Mouse (Mus musculus) neural tube, embryonic 14.5 days (tissue): Measurements from ENCODE around the gene Scn1b. TPM values are rescaled to one million over a fixed set of nuclear protein-coding genes. Genes with fewer than 3 reads are reported as not detected.
A peak's percentile ranks its signal among the peaks of the same experiment; 100 is the strongest.

Source experiments
- ATAC-seq: fragments of 200-750 bp; cut with Nextera tagmentation; 2 replicates; pipeline ENCODE4 v1.8.0; 2017; ENCODE audit warnings: low read depth, mild to moderate bottlenecking, moderate TSS enrichment, moderate library complexity
- H3K27ac ChIP-seq: fragments of 300-500 bp; sonication (generic); 2 replicates; pipeline ENCODE4 v1.5.1; 2014; ENCODE audit warnings: low read depth, mild to moderate bottlenecking, control low read depth, low read length, moderate library complexity, mixed read lengths
- H3K27me3 ChIP-seq: fragments of 300-500 bp; sonication (generic); 2 replicates; pipeline ENCODE4 v1.6.1; 2014; ENCODE audit warnings: low read length; ENCODE audit not compliant: control insufficient read depth, insufficient read depth
- H3K36me3 ChIP-seq: fragments of 300-500 bp; sonication (generic); 2 replicates; pipeline ENCODE4 v1.6.1; 2014; ENCODE audit warnings: low read length, mixed read lengths; ENCODE audit not compliant: control insufficient read depth, insufficient read depth
- H3K4me1 ChIP-seq: fragments of 300-500 bp; sonication (generic); 2 replicates; pipeline ENCODE4 v1.6.1; 2014; ENCODE audit warnings: low read length; ENCODE audit not compliant: control insufficient read depth, insufficient read depth
- H3K4me2 ChIP-seq: fragments of 300-500 bp; sonication (generic); 2 replicates; pipeline ENCODE4 v1.6.1; 2014; ENCODE audit warnings: mild to moderate bottlenecking, low read depth, low read length, control low read depth
- H3K4me3 ChIP-seq: fragments of 300-500 bp; sonication (generic); 2 replicates; pipeline ENCODE4 v1.5.1; 2014; ENCODE audit warnings: low read depth, low read length, control low read depth, mixed read lengths
- H3K9ac ChIP-seq: fragments of 300-500 bp; sonication (generic); replicated peaks from 2 replicates; pipeline ENCODE4 v1.6.1; 2014; ENCODE audit warnings: low read depth, mild to moderate bottlenecking, control low read depth, low read length, mixed read lengths
- H3K9me3 ChIP-seq: fragments of 300-500 bp; sonication (generic); 2 replicates; pipeline ENCODE4 v1.6.1; 2016; ENCODE audit warnings: low read length; ENCODE audit not compliant: control insufficient read depth
- WGBS: fragments of 180-500 bp; shearing (Covaris S2); extraction: QIAGEN DNeasy Blood & Tissue Kit; methylation state at CpG from one replicate; pipeline ENCODE4 v1.1.7; 2014; 5-methylcytosine and 5-hydroxymethylcytosine counted together
- polyA plus RNA-seq: library from polyadenylated mRNA; unstranded; fragments of >200 nt; fragmentation: Nextera tagmentation; extraction: Ambion mirVana; gene quantifications from 2 replicates; pipeline ENCODE4 v1.2.1, GENCODE M21; 2014

Scn1b gene
- polyA plus RNA-seq, 1 experiment from 2014 or later: 17.6 TPM

- Histone ChIP-seq H3K4me3 (no peak overlapping the region), H3K4me2 (no peak overlapping the region), H3K9ac (no peak overlapping the region), H3K36me3 (no peaks in the 10 kb centered on the region), H3K27me3 (no peaks in the 10 kb centered on the region), H3K4me1 (0 out of 2 replicates have a peak, but pooled peaks cover 3% of the 10 kb centered on the region), H3K9me3 (no peaks in the 10 kb centered on the region), H3K27ac (no peak overlapping the region)
- 67% methylated on average over 2 of the region's 2 CpGs for WGBS
- ATAC-seq: no peak
These were observed 39.5 kb downstream of the Scn1b start for GRCm38 (mm10) chr7:31087262-31087661.

GRCm38 (mm10) chr7:31086175-31086755 is 40.5 kb downstream of the Scn1b start:
- H3K27me3 ChIP-seq: no peaks in the 10 kb centered on the region
- no peak overlapping the region for H3K9ac ChIP-seq
- no peak overlapping the region for H3K27ac ChIP-seq
- no peak for ATAC-seq
- no peaks in the 10 kb centered on the region for H3K36me3 ChIP-seq
- no peak overlapping the region for H3K4me3 ChIP-seq
- H3K9me3 ChIP-seq: no peaks in the 10 kb centered on the region
- no peak overlapping the region for H3K4me2 ChIP-seq
- WGBS: 88% methylated on average over 9 of the region's 9 CpGs
- 0 out of 2 replicates have a peak, but pooled peaks cover 3% of the 10 kb centered on the region for H3K4me1 ChIP-seq

- Histone ChIP-seq H3K27me3 (no peaks in the 10 kb centered on the region), H3K27ac (no peak overlapping the region), H3K9ac (no peak overlapping the region), H3K9me3 (no peaks in the 10 kb centered on the region), H3K4me3 (no peak overlapping the region), H3K4me2 (no peak overlapping the region), H3K4me1 (0 out of 2 replicates have a peak, but pooled peaks cover 3% of the 10 kb centered on the region), H3K36me3 (no peaks in the 10 kb centered on the region)
- no peak for ATAC-seq
- WGBS: 18% methylated on average over 3 of the region's 3 CpGs
These were observed 41.6 kb downstream of the Scn1b start for GRCm38 (mm10) chr7:31085171-31085570.

- no peak overlapping the region for H3K9ac ChIP-seq
- no peaks in the 10 kb centered on the region for H3K9me3 ChIP-seq
- H3K27me3 ChIP-seq: no peaks in the 10 kb centered on the region
- H3K27ac ChIP-seq: no peak overlapping the region
- H3K4me2 ChIP-seq: no peak overlapping the region
- 0 out of 2 replicates have a peak, but pooled peaks cover 3% of the 10 kb centered on the region for H3K4me1 ChIP-seq
- WGBS: 56% methylated on average over 9 of the region's 9 CpGs
- H3K36me3 ChIP-seq: no peaks in the 10 kb centered on the region
- H3K4me3 ChIP-seq: no peak overlapping the region
- no peak for ATAC-seq
These were observed 42.7 kb downstream of the Scn1b start for GRCm38 (mm10) chr7:31084140-31084539.

GRCm38 (mm10) chr7:31082831-31083588 is 43.8 kb downstream of the Scn1b start:
- H3K4me1 ChIP-seq: 0 out of 2 replicates have a peak, but pooled peaks cover 3% of the 10 kb centered on the region
- H3K27me3 ChIP-seq: no peaks in the 10 kb centered on the region
- ATAC-seq: 0 out of 2 replicates have a peak, but pooled peaks have one; percentile 29
- no peak overlapping the region for H3K27ac ChIP-seq
- no peak overlapping the region for H3K4me2 ChIP-seq
- H3K9ac ChIP-seq: no peak overlapping the region
- H3K36me3 ChIP-seq: no peaks in the 10 kb centered on the region
- no peaks in the 10 kb centered on the region for H3K9me3 ChIP-seq
- 73% methylated on average over 14 of the region's 14 CpGs for WGBS
- no peak overlapping the region for H3K4me3 ChIP-seq

GRCm38 (mm10) chr7:31082106-31082505 is 44.7 kb downstream of the Scn1b start:
- Histone ChIP-seq H3K4me2 (no peak overlapping the region), H3K4me3 (no peak overlapping the region), H3K36me3 (no peaks in the 10 kb centered on the region), H3K9me3 (no peaks in the 10 kb centered on the region), H3K4me1 (0 out of 2 replicates have a peak, but pooled peaks cover 3% of the 10 kb centered on the region), H3K27ac (no peak overlapping the region), H3K27me3 (no peaks in the 10 kb centered on the region), H3K9ac (no peak overlapping the region)
- ATAC-seq: no peak

- H3K4me3 ChIP-seq: no peak overlapping the region
- no peaks in the 10 kb centered on the region for H3K9me3 ChIP-seq
- 0 out of 2 replicates have a peak, but pooled peaks cover 3% of the 10 kb centered on the region for H3K4me1 ChIP-seq
- 42% methylated on average over 1 of the region's 1 CpGs for WGBS
- no peaks in the 10 kb centered on the region for H3K36me3 ChIP-seq
- H3K9ac ChIP-seq: no peak overlapping the region
- no peak for ATAC-seq
- H3K27me3 ChIP-seq: no peaks in the 10 kb centered on the region
- no peak overlapping the region for H3K27ac ChIP-seq
- H3K4me2 ChIP-seq: no peak overlapping the region
These were observed 45.7 kb downstream of the Scn1b start for GRCm38 (mm10) chr7:31081106-31081505.

- no peak for ATAC-seq
- WGBS: 56% methylated on average over 3 of the region's 3 CpGs
- Histone ChIP-seq H3K27me3 (no peaks in the 10 kb centered on the region), H3K4me2 (no peak overlapping the region), H3K4me3 (no peak overlapping the region), H3K9ac (no peak overlapping the region), H3K4me1 (0 out of 2 replicates have a peak, but pooled peaks cover 3% of the 10 kb centered on the region), H3K36me3 (no peaks in the 10 kb centered on the region), H3K9me3 (no peaks in the 10 kb centered on the region), H3K27ac (no peak overlapping the region)
These were observed 46.2 kb downstream of the Scn1b start for GRCm38 (mm10) chr7:31080611-31081010.

GRCm38 (mm10) chr7:31079670-31080069 is 47.1 kb downstream of the Scn1b start:
- H3K36me3 ChIP-seq: no peaks in the 10 kb centered on the region
- H3K9ac ChIP-seq: no peak overlapping the region
- H3K27ac ChIP-seq: no peak overlapping the region
- no peak for ATAC-seq
- H3K4me1 ChIP-seq: no peaks in the 10 kb centered on the region
- 87% methylated on average over 8 of the region's 8 CpGs for WGBS
- no peak overlapping the region for H3K4me3 ChIP-seq
- H3K27me3 ChIP-seq: no peaks in the 10 kb centered on the region
- H3K4me2 ChIP-seq: no peak overlapping the region
- H3K9me3 ChIP-seq: no peaks in the 10 kb centered on the region
